Mouse (Mus musculus) T-helper 17 cell (primary cell): ENCODE data around the gene St3gal3.

Experiments
- in situ Hi-C, 2 experiments: fragments of 300-600 bp; cut with MboI, MseI; formaldehyde crosslinking; loops; 1 replicate in 1 of 2; 2 replicates in 1 of 2; pipeline ENCODE4 v1.15.1; 2025; ENCODE audit warnings: high pct_unique_total_duplicates in 2 of 2

Gene St3gal3

DNA sequence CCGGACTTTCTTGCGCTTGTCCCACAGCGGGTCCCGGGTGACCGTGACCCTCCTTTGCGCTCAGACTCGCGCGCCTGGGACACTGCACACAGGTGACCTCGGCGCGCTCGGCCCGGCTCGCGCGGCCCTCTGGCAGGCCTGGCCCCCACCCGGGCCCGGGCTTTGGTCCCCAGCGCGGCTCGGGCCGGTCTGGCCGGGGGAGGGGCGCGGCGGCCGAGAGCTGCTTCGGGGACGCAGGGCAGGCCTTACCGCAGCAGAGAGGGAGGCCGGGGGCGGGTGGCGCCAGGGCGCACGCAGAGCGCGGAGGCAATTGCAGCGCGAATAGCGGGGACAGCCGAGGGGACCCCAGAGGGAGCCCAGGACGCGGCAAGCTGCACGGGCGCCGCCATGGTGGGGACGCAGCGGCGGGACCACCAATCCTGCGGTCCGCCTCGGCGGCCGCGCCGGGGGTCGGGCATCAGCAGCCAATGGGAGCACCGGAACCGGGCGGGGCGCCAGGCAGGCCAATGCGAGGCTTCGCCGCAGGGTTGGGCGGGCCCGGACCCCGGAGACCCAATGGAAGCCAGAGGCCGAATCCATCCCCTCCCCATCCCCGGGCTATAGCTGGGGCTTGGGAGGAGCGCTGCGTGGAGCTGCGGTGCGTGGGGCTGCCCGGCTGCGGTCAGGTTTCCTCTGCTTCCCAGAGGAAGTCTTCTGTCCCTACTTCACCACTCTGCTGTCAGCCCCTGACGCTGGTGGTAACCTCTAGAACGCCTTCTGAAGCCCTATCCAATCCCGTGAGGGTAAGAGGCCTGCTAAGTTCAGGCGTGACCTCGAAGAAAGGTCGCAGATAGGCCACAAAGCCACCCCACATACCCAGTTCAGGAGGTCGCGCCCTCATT, at the start of gene St3gal3:
TSS of gene St3gal3 (minus strand) at position 430 of the 881 bp plus-strand sequence.
- in situ Hi-C loops, result loop anchor here in 1 of 2 experiments (5.0 kb wide), 1 partner anchor 88 kb away; no protein-coding TSS in a partner anchor

DNA sequence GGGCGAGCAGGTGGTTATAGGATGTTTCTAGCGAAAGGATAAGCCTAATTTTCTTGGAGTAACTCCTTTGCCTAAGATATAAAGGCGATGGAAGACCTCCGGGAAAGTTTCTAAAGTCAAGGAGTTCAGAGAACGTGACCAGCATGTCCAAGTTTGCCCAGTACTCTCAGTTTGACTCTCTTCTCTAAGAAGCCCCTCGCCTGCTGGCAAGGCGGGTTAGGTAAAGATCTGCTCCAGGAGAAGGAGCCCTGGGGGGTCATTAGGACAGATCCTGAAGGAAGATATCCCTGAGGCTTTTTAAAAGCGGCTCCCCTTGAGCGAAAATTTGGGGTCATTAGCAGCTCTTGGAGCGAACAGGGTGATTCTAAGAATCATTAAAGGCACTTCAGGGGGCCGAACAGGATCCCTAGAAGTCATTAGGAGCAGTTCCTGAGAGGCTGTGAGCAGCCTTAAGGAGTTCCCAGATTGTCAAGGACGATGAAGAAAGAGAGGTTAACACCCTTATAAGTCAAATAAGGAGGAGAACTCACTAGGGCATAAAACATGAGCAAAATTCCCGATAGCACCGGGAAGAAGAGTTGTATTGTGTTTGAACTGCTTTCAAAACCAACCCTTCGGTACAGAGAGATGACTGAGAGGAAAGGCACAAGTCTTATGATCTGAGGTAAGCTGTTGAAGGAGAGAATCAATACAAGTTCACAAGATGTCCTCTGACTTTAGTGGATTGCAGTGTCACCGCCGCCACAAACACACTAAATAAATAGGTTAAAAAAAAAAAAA, 45.8 kb upstream of the St3gal3 start:
- in situ Hi-C loops, result no loop called here

DNA sequence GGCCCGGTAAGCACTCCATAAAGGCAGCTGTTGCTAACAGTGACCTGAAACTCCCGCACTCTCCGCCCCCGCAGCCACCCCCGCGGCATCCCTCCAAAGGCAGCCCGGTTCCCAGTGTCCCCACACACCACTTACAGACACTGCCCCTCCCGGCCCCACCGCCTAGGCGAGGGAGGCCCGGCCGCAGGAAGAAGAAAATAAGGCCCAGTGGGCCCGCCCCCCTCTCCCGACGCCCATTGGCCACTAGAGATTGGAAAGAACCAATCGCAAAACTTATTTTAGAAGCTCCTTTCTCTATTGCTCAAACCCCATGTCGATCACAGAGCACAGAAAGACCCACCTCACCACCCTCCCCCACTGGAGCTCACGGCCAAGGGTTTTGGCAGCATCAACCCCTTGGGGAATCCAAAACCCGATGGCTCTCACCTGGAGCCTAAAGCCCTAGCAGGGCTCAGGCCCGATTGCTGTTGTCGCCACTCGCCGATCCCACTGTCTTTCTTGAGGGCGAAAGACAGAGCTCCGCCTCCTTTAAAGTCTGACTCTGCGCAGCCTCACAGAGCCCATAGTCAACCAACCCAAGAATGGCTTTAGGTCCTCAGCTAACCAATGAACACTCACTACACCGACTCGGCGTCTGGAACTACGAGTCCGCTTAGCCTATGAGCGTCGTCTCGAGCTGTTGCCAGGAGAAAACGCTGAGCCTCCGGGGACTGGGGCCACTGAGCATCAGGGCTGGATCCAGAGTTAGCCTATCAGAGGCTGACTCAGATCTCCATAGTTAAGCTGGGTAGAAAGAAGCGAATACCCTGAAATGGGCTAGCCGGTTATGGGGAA, 45.0 kb upstream of the St3gal3 start, which contains the start of gene Kdm4a:
TSS of gene Kdm4a (minus strand) at position 577 of the 834 bp plus-strand sequence.
- in situ Hi-C loops, result loop anchor here in 1 of 2 experiments (10.0 kb wide), 1 partner anchor 255 kb away; the partner anchor contains the start of gene Cdc20

DNA sequence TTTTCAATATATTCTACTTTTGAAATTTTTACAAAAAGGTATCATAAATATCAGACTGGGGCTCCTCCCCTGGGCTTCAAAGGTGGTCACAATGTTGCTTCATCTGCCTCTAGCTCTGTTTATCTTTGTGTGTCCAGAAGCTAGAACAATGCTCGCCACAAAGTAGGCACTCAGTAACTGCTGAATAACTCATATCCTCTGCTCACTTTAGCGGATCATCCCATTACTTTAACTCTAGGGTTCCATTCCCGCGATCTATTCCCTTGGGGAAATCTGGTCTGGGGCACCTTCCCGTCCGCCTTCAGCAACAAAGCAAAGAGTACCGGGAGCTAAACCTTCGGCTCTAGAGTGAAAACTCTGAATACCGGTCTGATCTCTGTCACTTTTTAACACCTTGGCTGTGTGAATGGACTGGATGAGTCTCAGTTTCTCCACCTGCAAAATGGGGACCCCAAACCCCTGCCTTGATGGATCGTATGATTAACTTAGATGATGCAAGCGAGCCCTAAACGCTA, 44.3 kb upstream of the St3gal3 start:
- in situ Hi-C loops, result loop anchor here in 1 of 2 experiments (10.0 kb wide), 1 partner anchor 256 kb away; the partner anchor contains the start of gene Cdc20

DNA sequence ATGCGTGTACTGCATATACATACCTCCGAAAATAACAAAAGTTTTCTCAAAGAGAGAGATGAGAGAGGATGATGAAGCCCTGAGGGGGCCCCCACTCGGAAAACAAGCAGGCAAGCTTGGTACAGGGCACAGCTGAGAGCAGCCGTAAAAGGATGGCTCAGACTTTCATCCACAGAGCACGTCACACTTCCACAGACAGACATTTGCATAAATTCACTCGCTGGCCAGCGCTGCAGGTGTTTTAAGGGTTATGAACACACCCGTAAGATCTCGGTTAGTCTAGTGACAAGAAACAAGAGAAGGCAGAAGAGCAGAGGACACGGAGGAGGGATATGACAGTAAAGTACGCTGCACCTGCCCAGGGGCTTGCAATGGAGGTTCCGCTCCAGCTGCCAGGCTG, 37.7 kb upstream of the St3gal3 start:
- in situ Hi-C loops, result loop anchor here in 1 of 2 experiments (10.0 kb wide), 1 partner anchor 262 kb away; the partner anchor contains the start of gene Cdc20

DNA sequence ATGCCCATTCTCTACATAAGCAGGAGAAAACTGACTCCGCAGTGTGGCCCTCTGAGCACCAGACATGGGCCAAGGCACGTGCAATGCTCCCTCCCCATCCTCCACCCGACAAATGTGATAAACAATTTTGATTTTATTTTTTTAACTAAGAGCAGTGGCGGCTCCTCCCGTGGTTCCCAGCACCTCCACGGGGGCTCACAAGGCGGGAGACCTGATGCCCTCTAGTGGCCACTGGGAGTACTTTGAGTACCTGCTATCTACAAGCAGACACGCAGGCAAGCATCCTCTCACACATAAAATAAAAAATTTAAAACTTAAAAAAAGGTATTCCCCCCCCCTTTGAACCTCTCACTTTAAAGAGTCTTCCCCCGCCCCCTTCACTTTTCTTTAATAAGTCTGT, 36.3 kb upstream of the St3gal3 start:
- in situ Hi-C loops, result loop anchor here in 1 of 2 experiments (10.0 kb wide), 1 partner anchor 264 kb away; the partner anchor contains the start of gene Cdc20

DNA sequence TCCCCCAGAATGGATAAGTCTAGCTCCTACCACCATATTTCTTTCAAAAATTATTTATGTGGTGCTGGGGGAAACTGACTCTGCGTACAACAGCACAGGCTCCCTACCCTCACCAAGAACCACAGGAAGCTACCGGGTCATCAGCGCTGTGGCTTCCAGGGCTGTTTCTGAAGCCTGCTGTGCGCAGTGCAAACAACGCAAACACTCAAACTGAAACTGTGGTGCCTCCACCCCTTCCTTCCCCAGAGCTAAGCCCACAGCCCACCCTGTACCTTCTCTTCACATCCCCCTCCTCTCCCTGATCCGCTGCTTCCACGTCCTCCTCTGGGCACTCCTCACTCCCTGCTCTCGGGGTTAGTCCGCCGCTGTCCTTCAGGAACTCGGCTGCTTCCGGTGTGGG, 27.4 kb upstream of the St3gal3 start:
- in situ Hi-C loops, result loop anchor here in 1 of 2 experiments (5.0 kb wide), 1 partner anchor 250 kb away; the partner anchor contains the start of gene Ipo13

DNA sequence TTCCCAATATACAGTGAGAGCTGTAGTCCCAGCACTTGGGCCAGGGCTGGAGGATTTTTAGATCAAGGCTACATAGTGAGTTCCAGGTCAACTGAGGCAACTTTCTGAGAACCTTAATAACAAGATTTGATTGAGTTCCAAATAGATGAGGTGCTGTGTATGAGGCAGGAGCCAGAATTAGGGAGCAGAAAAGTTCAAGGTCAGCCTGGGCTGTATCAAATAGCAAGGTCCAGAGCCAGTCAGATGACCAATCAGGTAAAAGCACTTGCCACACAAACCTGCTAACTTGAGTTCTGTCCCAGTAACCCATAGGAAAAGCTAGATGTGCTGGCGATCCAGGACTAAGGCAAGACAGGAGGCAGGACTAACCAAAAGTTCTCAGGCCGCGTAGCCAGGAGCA, 23.0 kb upstream of the St3gal3 start:
- in situ Hi-C loops, result no loop called here

DNA sequence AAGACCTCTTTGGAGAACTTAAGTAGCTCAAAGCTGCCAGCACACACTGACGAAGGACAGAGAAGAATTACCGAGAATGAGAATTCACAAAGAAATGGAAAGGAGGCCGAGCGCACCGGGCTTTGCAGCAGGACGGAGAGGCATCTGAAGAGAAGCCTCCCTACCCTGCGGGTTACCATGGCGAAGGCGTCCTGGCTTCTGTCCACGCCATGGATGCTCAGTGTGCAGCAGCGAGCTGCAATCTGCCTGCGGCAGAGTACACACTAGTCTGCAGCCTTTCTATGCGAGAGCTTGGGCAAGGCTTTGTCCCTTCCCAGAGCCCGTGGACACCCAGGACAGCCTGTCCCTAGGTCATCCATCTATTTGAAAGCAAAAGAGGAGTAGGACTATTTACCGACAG, 21.8 kb upstream of the St3gal3 start:
- in situ Hi-C loops, result no loop called here

DNA sequence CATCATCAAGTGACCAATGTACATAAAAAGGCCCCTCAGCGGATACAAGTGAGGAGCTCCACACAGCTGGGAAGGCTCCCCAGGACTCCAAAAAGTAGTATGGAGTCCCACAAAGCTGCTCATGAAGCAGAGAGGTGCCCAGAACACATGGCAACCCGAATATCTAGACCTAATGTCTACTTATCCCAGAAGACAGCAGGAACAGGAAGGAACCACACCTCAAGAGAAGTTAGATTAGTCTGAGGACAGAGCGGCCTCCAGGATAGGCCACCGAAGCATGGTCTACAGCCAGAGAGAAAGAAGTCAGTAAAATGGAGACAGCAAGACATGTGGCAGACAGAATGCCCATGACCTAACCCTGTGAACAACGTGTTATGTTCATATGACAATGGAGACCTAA, 20.2 kb upstream of the St3gal3 start:
- in situ Hi-C loops, result no loop called here

DNA sequence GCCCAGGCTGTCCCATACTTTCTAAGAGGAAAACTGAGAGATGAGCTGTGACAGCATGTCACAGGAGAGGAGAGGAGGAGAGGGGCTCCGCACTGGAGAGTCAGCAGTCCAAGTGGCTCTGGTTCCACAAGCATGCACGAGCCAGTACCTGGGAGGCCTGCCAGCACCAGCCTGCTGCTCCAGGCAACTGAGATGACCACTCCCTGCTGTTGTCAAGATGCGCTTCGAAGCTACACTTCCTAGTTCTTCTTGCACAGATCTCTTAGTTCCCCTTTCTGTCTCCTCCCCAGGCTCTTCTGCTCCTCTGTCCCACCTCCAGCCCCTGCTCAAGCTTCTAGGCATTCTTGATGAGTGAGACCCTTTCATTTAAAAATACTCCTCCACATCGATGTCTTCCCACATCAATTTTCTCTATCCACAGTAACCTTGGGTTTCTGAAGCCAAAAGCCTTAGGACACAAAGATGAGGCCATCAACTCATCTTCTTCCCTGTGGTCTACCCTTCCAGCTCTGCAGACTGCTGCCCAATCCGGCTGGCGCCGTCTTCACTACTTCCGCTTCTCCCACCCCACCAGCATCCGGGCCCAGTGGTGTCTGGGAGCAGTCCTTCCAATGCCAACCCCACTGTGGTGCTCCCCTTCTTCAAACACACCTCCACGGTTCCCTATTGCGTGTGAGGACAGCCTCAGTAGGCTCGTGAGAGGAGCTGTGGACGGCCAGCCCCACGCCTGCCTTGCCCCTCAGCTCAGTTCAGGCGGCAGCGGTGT, 17.5 kb upstream of the St3gal3 start:
- in situ Hi-C loops, result no loop called here

DNA sequence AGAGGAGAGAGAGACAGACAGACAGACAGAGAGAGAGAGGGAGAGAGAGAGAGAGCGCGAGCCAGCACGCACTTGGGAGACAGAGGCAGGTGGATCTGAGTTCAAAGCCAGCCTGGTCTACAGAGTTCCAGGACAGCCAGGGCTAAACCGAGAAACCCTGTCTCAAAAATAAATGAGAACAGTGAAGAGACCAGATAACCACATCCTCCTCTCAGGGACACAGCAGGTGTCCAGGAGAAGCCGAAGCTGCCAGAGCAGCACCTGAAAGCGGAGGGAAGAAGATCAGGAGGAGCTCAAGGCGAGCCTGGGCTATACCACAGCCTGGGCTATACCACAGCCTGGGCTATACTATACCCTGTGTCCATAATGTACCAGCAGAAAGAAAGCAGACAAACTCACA, 16.1 kb upstream of the St3gal3 start:
- in situ Hi-C loops, result no loop called here

DNA sequence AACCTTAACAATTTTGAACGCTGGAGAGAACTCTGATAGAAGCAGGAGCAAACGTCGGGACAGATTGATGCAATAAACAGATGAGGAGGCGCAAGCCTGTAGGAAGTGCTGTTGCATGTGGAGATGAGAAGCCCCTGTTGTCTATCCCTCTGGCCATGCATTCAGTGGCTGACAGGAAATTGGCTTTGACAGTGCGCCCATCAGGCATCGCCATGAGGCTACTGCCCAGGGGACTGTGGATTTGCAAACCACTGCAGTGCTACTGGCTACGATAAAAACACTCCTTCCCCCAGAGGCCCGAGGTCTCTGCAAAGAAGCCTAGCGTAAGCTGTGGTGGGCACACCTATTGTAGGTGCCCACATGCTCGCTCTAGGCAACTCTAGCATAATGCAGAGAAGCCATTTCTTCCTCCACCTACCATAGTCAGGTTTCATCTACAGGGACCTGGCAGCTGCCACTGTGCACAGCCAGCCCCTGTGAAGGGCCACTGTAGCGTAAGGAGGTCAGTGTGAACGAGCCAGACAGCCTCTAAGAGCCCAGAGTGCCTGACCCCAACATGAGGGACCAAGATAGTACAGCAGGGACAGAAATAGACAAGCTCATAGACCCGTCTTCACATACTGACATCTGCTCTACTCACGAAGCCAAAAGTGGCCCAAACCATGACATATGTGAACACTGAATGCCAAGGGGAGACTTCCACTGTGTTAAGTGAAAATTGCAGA, 15.4 kb upstream of the St3gal3 start:
- in situ Hi-C loops, result no loop called here

DNA sequence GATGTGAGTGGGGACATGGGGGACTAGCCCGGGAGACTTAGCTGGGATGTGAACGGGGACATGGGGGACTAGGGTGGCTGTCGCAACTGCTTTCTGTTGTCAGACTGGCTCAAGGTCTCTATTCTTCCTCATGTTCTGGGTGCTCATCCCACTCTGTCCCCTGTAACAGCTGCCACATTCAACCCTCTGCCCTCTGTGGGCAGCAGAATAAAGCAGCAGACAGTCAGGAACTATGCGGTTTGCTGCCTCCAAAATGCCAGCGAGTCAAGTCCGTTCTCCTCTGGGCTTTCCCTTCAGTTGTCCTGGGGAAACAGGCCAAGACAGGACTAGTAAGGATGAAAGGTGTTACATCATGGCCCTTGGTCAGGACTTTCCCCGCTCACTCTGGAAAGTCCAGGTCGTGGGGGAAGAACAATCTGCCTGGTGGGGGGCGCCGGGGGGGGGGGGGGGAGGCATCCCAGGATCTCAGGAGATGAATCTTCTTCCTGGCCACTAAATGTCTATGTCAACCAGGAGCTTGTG, 14.4 kb upstream of the St3gal3 start:
- in situ Hi-C loops, result no loop called here

DNA sequence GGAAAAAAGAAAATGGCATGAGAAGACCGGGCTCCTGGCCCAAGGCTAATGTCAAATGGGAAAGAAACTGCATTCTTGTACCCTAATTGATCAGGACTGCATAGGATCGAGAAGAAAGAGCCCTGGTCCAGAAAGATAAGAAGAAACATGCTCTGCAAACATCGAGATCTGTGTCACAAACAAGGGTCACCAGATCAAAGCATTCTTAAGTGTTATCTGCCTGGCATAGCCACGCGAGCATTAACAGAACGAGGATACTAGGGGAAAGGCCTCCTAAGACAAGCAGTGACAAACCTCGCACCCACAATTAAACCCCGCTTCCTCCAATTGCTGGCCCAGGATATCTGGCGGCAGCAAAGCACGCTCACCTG, 13.6 kb upstream of the St3gal3 start:
- in situ Hi-C loops, result no loop called here

DNA sequence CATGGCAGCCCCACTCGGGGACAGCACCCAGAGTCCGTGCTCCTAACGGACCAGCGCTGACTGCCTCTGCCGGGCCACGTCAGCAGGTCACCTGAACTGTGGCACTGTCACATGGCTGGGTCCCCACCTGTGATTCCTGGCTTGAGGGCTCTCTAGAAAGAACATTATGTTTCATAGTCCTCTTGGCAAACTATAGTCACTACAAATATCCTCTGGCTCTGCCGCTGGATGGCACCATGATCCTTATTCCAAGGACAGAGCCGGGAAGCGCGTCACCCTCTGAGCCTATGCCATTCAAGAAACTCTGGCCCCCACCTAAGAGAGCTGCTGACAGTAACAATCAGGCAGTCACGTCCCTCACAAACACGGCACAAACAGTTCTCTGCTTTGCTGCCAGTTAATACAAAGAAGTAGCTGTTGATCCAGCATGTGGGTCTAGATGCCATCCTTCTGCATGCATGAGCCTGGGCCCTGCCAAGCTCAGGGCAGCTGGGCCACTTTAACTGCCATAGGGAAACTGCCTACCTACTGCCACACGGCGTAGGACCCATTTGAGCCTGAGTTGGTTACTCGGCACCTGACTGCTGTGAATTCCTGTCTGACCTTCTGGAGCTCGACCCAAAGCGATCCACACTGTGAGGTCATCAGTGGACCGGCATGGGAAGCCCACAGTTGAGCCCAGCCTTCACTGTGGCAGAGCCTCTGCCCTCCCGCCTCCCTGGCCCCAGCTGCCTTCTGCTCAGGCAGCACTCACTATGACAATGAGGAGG, 13.0 kb upstream of the St3gal3 start:
- in situ Hi-C loops, result no loop called here

DNA sequence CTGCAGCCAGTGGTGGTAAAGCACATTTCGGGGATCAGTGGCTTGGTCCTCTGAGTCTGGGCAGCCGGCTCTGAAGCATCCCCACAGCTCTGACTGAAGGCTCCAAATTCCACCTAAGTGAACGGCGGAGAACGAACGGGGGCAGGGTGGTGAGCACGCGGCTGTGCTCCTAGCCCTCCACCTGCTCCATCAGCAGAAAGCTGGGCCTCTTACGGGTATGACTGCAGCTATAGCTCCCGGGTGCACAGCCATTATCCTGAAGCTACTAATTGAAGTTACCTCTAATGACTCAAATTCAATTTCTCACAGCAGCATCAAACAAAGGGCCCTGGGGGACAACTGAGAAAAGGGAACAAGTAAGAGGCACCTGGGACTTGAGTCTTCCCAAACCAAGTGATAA, 12.4 kb upstream of the St3gal3 start:
- in situ Hi-C loops, result no loop called here

DNA sequence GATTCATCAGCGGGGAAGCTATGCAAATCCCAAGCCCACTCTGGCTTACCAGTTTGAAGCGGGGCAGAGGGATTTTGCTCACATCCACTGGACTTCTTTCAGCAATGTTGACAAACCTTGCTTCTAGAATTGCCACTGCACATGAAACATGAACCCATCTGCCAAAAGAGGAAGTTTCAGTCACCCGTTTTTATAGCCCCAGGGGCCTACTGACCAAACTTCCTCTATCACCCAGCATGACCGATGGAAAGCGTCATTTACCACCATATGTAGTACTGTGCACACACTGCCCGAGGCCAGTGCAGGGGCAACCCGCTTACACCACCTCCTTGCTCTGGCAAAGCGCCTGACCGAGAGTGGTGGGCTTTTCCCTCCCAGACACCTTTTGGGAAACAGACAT, 9.6 kb upstream of the St3gal3 start:
- in situ Hi-C loops, result no loop called here

DNA sequence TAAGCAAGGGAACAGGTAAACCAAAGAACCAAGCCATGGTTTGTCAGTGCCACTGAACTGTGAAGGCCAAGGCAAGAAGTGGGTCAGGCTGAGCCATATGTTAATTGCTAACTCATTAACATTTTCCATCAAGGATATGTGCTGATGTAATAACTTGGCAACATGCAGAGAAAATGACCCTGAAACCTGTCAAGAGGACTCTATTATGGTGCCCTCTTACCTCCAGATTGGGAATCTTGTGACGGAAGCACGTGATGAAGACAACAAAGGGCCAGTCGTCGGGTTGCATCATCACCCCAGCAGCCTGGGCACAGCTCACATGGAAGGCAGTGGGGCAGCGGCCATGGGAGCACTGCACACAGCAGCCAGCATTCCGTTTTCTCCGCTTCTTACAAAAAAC, 9.0 kb upstream of the St3gal3 start:
- in situ Hi-C loops, result no loop called here
